8 mouse cellular contexts compared by ENCODE assay signal in the genomic region with DNA sequence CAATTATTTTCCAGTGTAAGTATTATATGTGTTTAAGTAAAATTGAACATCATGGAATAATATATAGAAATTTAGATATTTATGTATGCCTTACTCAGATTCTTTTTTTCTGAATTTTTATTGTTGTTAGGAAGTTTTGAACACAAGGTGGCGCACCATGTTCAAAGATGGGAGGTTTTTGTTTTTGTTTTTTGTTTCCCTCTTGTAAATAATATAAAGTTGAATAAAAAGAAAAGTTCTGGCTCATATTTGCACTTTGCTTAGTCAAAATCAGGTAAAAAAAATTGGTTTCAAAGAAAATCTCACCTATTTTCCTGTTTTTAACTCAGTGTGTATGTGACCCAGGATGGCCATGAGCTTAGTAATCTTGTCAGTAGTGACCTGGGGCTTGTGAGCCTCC.
A peak's percentile ranks its signal among the peaks of the same experiment; 100 is the strongest.
DNase-seq lines count a peak whose midpoint lies in the region; ATAC-seq lines count a peak whose summit lies in the region.

No protein-coding gene starts in this region.

- no peak for ATAC-seq in activated CD4-positive, CD25-positive, alpha-beta regulatory T cell, adult 4 months

- peak; percentile 52 to 59 for DNase-seq in cerebellum, postnatal 14 days
- DNase-seq in cerebellum, adult 11 months = no peak
- DNase-seq in layer of hippocampus, adult 9-10 months (ENCODE audit: low spot score) = peak; percentile 9
- DNase-seq in layer of hippocampus, postnatal 36 days = no peak
- DNase-seq in B cell, adult 2 months = peak; percentile 10 to 35
- DNase-seq in c-Kit-positive CD71-positive TER-119-positive erythroid progenitor cells, embryonic 14.5 days (ENCODE audit: low spot score) = peak; percentile 34
- no peak for DNase-seq in right cerebral cortex, adult 18-20 months

Comparison
In these comparisons a context has a peak if more than half of its experiments do, and no peak if none do; other contexts are left out.
1. DNase-seq: peak in cerebellum, postnatal 14 days (2 of 2), layer of hippocampus, adult 9-10 months (single experiment), B cell, adult 2 months (2 of 2) and c-Kit-positive CD71-positive TER-119-positive erythroid progenitor cells, embryonic 14.5 days (single experiment); none in cerebellum, adult 11 months (single experiment), layer of hippocampus, postnatal 36 days (0 of 2) and right cerebral cortex, adult 18-20 months (single experiment).